In genomic region chr15:77822671-77823070, GRCm38 (mm10) we compare ENCODE assay signal across 9 mouse cellular contexts. TPM values are rescaled to one million over a fixed set of nuclear protein-coding genes. Genes with fewer than 3 reads are reported as not detected.
DNase-seq lines count a peak whose midpoint lies in the region; ATAC-seq and TF ChIP-seq lines count a peak whose summit lies in the region.
"Had no signal": no experiment of that assay in that cellular context is flagged by ENCODE, and none has a peak within 500 bp of the region (broad histone marks: within the 10 kb centered on the region; RNA-seq: fewer than 3 reads in every experiment).

No protein-coding gene starts in this region.

- no peaks in the 10 kb centered on the region for H3K27me3 ChIP-seq in embryonic facial prominence, embryonic 12.5 days
- H3K27me3 ChIP-seq in embryonic facial prominence, embryonic 10.5 days (replicated peaks; ENCODE audit: low read depth, poor library complexity, severe bottlenecking), result no peaks in the 10 kb centered on the region
- H3K27me3 ChIP-seq in intestine, postnatal 0 days (replicated peaks; ENCODE audit: control insufficient read depth, insufficient read depth, low read length), result no peaks in the 10 kb centered on the region
- no peaks in the 10 kb centered on the region for H3K27me3 ChIP-seq in small intestine, adult 2 months (ENCODE audit: control insufficient read depth, insufficient read depth, low read length)
- no peaks in the 10 kb centered on the region for H3K27me3 ChIP-seq in hindbrain, embryonic 16.5 days (replicated peaks; ENCODE audit: control insufficient read depth, insufficient read depth, low read length)
- H3K27me3 ChIP-seq: neural tube, embryonic 13.5 days had no signal

- no peak overlapping the region for H3K4me2 ChIP-seq in embryonic facial prominence, embryonic 12.5 days (replicated peaks)
- peak overlapping the region; percentile 41 for H3K4me2 ChIP-seq in intestine, postnatal 0 days (replicated peaks; ENCODE audit: low read depth)
- H3K4me2 ChIP-seq in hindbrain, embryonic 16.5 days (ENCODE audit: low read length), result no peak overlapping the region
- H3K4me2 ChIP-seq: neural tube, embryonic 13.5 days had no signal

- WGBS in embryonic facial prominence, embryonic 12.5 days, result 81% methylated on average over 2 of the region's 2 CpGs
- WGBS in embryonic facial prominence, embryonic 10.5 days, result 65% methylated on average over 2 of the region's 2 CpGs
- WGBS in intestine, postnatal 0 days, result 32% methylated on average over 2 of the region's 2 CpGs
- WGBS in small intestine, adult 2 months, result 11% methylated on average over 2 of the region's 2 CpGs
- 70% methylated on average over 2 of the region's 2 CpGs for WGBS in hindbrain, embryonic 16.5 days

- no peak overlapping the region for H3K4me3 ChIP-seq in embryonic facial prominence, embryonic 12.5 days
- no peak overlapping the region for H3K4me3 ChIP-seq in embryonic facial prominence, embryonic 10.5 days
- H3K4me3 ChIP-seq in left cerebral cortex, adult 2 months, result no peak overlapping the region
- H3K4me3 ChIP-seq in intestine, postnatal 0 days (ENCODE audit: low read depth, low read length), result no peak overlapping the region
- H3K4me3 ChIP-seq in small intestine, adult 2 months (ENCODE audit: low read depth, low read length), result no peak overlapping the region
- no peak overlapping the region for H3K4me3 ChIP-seq in hindbrain, embryonic 16.5 days (ENCODE audit: low read length)
- H3K4me3 ChIP-seq: neural tube, embryonic 13.5 days had no signal

- no peak for ATAC-seq in embryonic facial prominence, embryonic 12.5 days (ENCODE audit: insufficient number of reproducible peaks, insufficient read depth, low FRiP score, low TSS enrichment)
- no peak for ATAC-seq in intestine, postnatal 0 days
- no peak for ATAC-seq in hindbrain, embryonic 16.5 days

- H3K4me1 ChIP-seq in embryonic facial prominence, embryonic 12.5 days, result peaks cover 47% of the 10 kb centered on the region
- H3K4me1 ChIP-seq in embryonic facial prominence, embryonic 10.5 days, result peaks cover 89% of the 10 kb centered on the region
- H3K4me1 ChIP-seq in intestine, postnatal 0 days (replicated peaks; ENCODE audit: control insufficient read depth, insufficient read depth, low read length), result peaks cover 40% of the 10 kb centered on the region
- peaks cover 81% of the 10 kb centered on the region for H3K4me1 ChIP-seq in small intestine, adult 2 months (ENCODE audit: control insufficient read depth, insufficient read depth, insufficient read length, low read length)
- H3K4me1 ChIP-seq in hindbrain, embryonic 16.5 days (ENCODE audit: control insufficient read depth, insufficient read depth, low read depth, low read length), result peaks cover 17% of the 10 kb centered on the region

- intact Hi-C loops in left cerebral cortex, adult 2 months (cut with DNase I), result no loop called here
- intact Hi-C loops in left cerebral cortex, postnatal 25 days (cut with DNase I), result no loop called here

- H3K9me3 ChIP-seq in embryonic facial prominence, embryonic 12.5 days, result no peaks in the 10 kb centered on the region
- no peaks in the 10 kb centered on the region for H3K9me3 ChIP-seq in embryonic facial prominence, embryonic 10.5 days
- H3K9me3 ChIP-seq in intestine, postnatal 0 days (ENCODE audit: control insufficient read depth), result no peaks in the 10 kb centered on the region
- H3K9me3 ChIP-seq in hindbrain, embryonic 16.5 days (ENCODE audit: control insufficient read depth, low read length), result no peaks in the 10 kb centered on the region
- H3K9me3 ChIP-seq: neural tube, embryonic 13.5 days had no signal

- H3K36me3 ChIP-seq in embryonic facial prominence, embryonic 12.5 days, result no peaks in the 10 kb centered on the region
- 0 out of 2 replicates have a peak, but pooled peaks cover 11% of the 10 kb centered on the region for H3K36me3 ChIP-seq in embryonic facial prominence, embryonic 10.5 days (replicated peaks)
- peaks cover 6% of the 10 kb centered on the region; the same call in 1 of the 2 replicates for H3K36me3 ChIP-seq in intestine, postnatal 0 days (ENCODE audit: control insufficient read depth, insufficient read depth)
- peaks cover 12% of the 10 kb centered on the region for H3K36me3 ChIP-seq in small intestine, adult 2 months (ENCODE audit: control insufficient read depth, insufficient read depth, low read length)
- H3K36me3 ChIP-seq in hindbrain, embryonic 16.5 days (ENCODE audit: control insufficient read depth, insufficient read depth, low read length), result no peaks in the 10 kb centered on the region
- H3K36me3 ChIP-seq: neural tube, embryonic 13.5 days had no signal

- no peak for DNase-seq in embryonic facial prominence, embryonic 10.5 days (ENCODE audit: low spot score)
- DNase-seq in left cerebral cortex, adult 2 months (ENCODE audit: extremely low spot score in 1 of 2, low spot score in 2 of 2), result no peak
- no peak for DNase-seq in left cerebral cortex, postnatal 25 days (ENCODE audit: low spot score in 2 of 2)
- no peak for DNase-seq in c-Kit-positive CD71-positive TER-119-positive erythroid progenitor cells, embryonic 14.5 days (ENCODE audit: low spot score)

- TF ChIP-seq CTCF in left cerebral cortex, adult 2 months (IDR thresholded peaks at IDR 0.05), result no peak
- TF ChIP-seq CTCF in intestine, postnatal 0 days (IDR thresholded peaks at IDR 0.05; ENCODE audit: low read depth), result no peak
- TF ChIP-seq CTCF in small intestine, adult 2 months (IDR thresholded peaks at IDR 0.05; ENCODE audit: extremely low read depth, insufficient read length, insufficient replicate concordance, low read depth, low read length), result no peak

- TF ChIP-seq POLR2A in small intestine, adult 2 months (IDR thresholded peaks at IDR 0.05; ENCODE audit: low read depth, low read length), result no peak

- H3K27ac ChIP-seq in embryonic facial prominence, embryonic 12.5 days, result peak overlapping the region; percentile 24; the same call in 1 of the 2 replicates
- H3K27ac ChIP-seq in embryonic facial prominence, embryonic 10.5 days (replicated peaks), result no peak overlapping the region
- H3K27ac ChIP-seq in left cerebral cortex, adult 2 months, result peak overlapping the region; percentile 36; the same call in 1 of the 2 replicates
- peak overlapping the region; percentile 76 for H3K27ac ChIP-seq in intestine, postnatal 0 days (ENCODE audit: low read depth, low read length)
- peak overlapping the region; percentile 94 for H3K27ac ChIP-seq in small intestine, adult 2 months (ENCODE audit: insufficient read depth, low read depth, low read length)
- H3K27ac ChIP-seq in hindbrain, embryonic 16.5 days (ENCODE audit: low read depth, low read length), result no peak overlapping the region
- H3K27ac ChIP-seq: neural tube, embryonic 13.5 days had no signal

- no peak overlapping the region for H3K9ac ChIP-seq in embryonic facial prominence, embryonic 12.5 days
- H3K9ac ChIP-seq in intestine, postnatal 0 days (ENCODE audit: low read depth, low read length), result no peak overlapping the region
- H3K9ac ChIP-seq in hindbrain, embryonic 16.5 days (ENCODE audit: low read depth, low read length), result no peak overlapping the region
- H3K9ac ChIP-seq: neural tube, embryonic 13.5 days had no signal

RNA-seq across cellular contexts. Expression of gene Myh9, which starts 19.3 kb away (rescaled TPM):
- 37.3 and 37.9 TPM in 2 replicates for polyA plus RNA-seq in embryonic facial prominence, embryonic 12.5 days (2016; fragmentation: Nextera tagmentation; extraction: Ambion mirVana)
- polyA plus RNA-seq in embryonic facial prominence, embryonic 10.5 days (2016; fragmentation: Nextera tagmentation; extraction: Ambion mirVana), result 45.7 and 46.9 TPM in 2 replicates
- 10 to 100 TPM; 81.2 to 91.4 TPM for total RNA-seq in left cerebral cortex, adult 2 months (2021)
- total RNA-seq in left cerebral cortex, postnatal 25 days (2021), result 10 to 100 TPM; 69.9 to 75.5 TPM
- polyA plus RNA-seq in intestine, postnatal 0 days (2015; fragmentation: Nextera tagmentation; extraction: Ambion mirVana), result 25.7 and 27.7 TPM in 2 replicates
- 44.8 and 89.4 TPM in 2 replicates for polyA plus RNA-seq in small intestine, adult 2 months (2012; rRNA removed)
- polyA plus RNA-seq in hindbrain, embryonic 16.5 days (2015; fragmentation: Nextera tagmentation; extraction: Ambion mirVana), result 8.4 and 11.8 TPM in 2 replicates

Comparison
In these comparisons a context has a peak if more than half of its experiments do, and no peak if none do; other contexts are left out.
1. H3K27ac ChIP-seq: peak in embryonic facial prominence, embryonic 12.5 days (single experiment), left cerebral cortex, adult 2 months (single experiment), intestine, postnatal 0 days (single experiment) and small intestine, adult 2 months (single experiment); none in embryonic facial prominence, embryonic 10.5 days (single experiment) and hindbrain, embryonic 16.5 days (single experiment).